ENCODE assay signal across 8 mouse cellular contexts in the genomic region with DNA sequence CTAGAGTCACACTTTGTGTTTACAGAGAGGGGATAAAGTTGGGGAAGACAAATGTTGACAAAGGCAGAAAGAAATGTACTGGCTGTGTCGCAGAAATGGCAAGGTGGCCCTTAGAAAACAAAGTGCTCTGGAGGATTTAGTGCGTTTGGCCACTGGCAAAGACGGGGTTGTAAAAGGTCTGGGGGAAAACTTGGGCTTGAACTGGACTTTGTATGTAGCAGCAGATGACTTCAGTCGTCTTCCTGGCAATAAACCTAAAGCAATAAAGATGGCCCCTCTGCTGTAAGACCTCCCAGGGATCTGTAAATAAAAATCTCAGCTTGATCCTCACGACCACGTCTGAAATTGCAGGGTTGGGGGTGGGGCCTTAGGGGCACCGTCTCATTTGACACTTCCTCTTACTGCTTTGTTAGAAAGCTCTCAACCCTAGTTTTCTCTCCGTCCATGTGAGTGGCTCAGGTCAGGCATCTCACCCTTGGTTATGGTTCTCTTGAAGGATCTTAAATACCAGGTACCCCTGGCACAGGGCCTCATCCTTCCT. TPM values are rescaled to one million over a fixed set of nuclear protein-coding genes. Genes with fewer than 3 reads are reported as not detected.
DNase-seq lines count a peak whose midpoint lies in the region; ATAC-seq and TF ChIP-seq lines count a peak whose summit lies in the region.

No protein-coding gene starts in this region.

- H3K9me3 ChIP-seq in liver, embryonic 11.5 days (ENCODE audit: control insufficient read depth, low read length): no peaks in the 10 kb centered on the region
- no peaks in the 10 kb centered on the region for H3K9me3 ChIP-seq in forebrain, embryonic 14.5 days (replicated peaks; ENCODE audit: control insufficient read depth, low read length)
- no peaks in the 10 kb centered on the region for H3K9me3 ChIP-seq in limb, embryonic 13.5 days
- no peaks in the 10 kb centered on the region for H3K9me3 ChIP-seq in stomach, embryonic 14.5 days (ENCODE audit: control insufficient read depth, low read depth, low read length)

- H3K27ac ChIP-seq in liver, embryonic 11.5 days (ENCODE audit: low read depth, low read length): no peak overlapping the region
- H3K27ac ChIP-seq in forebrain, embryonic 14.5 days (ENCODE audit: low read depth, low read length): peak overlapping the region; percentile 71
- peak overlapping the region; percentile 80; the same call in 1 of the 2 replicates for H3K27ac ChIP-seq in limb, embryonic 13.5 days
- H3K27ac ChIP-seq in stomach, embryonic 14.5 days (ENCODE audit: low read length): peak overlapping the region; percentile 1; the same call in 1 of the 2 replicates
- no peak overlapping the region for H3K27ac ChIP-seq in gastrocnemius, adult 2 months

- ATAC-seq in liver, embryonic 11.5 days (replicated peaks; ENCODE audit: low FRiP score): no peak
- ATAC-seq in forebrain, embryonic 14.5 days: no peak
- no peak for ATAC-seq in limb, embryonic 13.5 days (ENCODE audit: low FRiP score, low read depth)
- ATAC-seq in stomach, embryonic 14.5 days (ENCODE audit: insufficient number of reproducible peaks, insufficient read depth, low FRiP score, low read depth): no peak

- no peak for TF ChIP-seq CTCF in gastrocnemius, adult 2 months (IDR thresholded peaks at IDR 0.05)

- 32% methylated on average over 8 of the region's 8 CpGs for WGBS in liver, embryonic 11.5 days
- 45% methylated on average over 8 of the region's 8 CpGs for WGBS in forebrain, embryonic 14.5 days
- WGBS in limb, embryonic 13.5 days: 16% methylated on average over 8 of the region's 8 CpGs
- WGBS in stomach, embryonic 14.5 days: 27% methylated on average over 8 of the region's 8 CpGs

- no peak overlapping the region for H3K4me3 ChIP-seq in liver, embryonic 11.5 days (ENCODE audit: low read depth, low read length)
- H3K4me3 ChIP-seq in forebrain, embryonic 14.5 days (ENCODE audit: low read depth, low read length): no peak overlapping the region
- H3K4me3 ChIP-seq in limb, embryonic 13.5 days: no peak overlapping the region
- no peak overlapping the region for H3K4me3 ChIP-seq in stomach, embryonic 14.5 days (ENCODE audit: low read depth, low read length)
- H3K4me3 ChIP-seq in gastrocnemius, adult 2 months: no peak overlapping the region; the same call in 1 of the 2 replicates

- no peaks in the 10 kb centered on the region for H3K36me3 ChIP-seq in liver, embryonic 11.5 days (ENCODE audit: control insufficient read depth, insufficient read depth, low read length)
- no peaks in the 10 kb centered on the region for H3K36me3 ChIP-seq in forebrain, embryonic 14.5 days (ENCODE audit: control insufficient read depth, insufficient read depth, low read length)
- H3K36me3 ChIP-seq in limb, embryonic 13.5 days: no peaks in the 10 kb centered on the region
- no peaks in the 10 kb centered on the region for H3K36me3 ChIP-seq in stomach, embryonic 14.5 days (ENCODE audit: control insufficient read depth, insufficient read depth, low read length)

- intact Hi-C loops in gastrocnemius, adult 2 months (cut with DNase I): no loop called here

- H3K27me3 ChIP-seq in liver, embryonic 11.5 days (replicated peaks; ENCODE audit: control insufficient read depth, insufficient read depth, low read length): peaks cover 35% of the 10 kb centered on the region
- no peaks in the 10 kb centered on the region for H3K27me3 ChIP-seq in forebrain, embryonic 14.5 days (replicated peaks; ENCODE audit: control insufficient read depth, insufficient read depth, low read length)
- peaks cover 18% of the 10 kb centered on the region for H3K27me3 ChIP-seq in limb, embryonic 13.5 days
- no peaks in the 10 kb centered on the region for H3K27me3 ChIP-seq in stomach, embryonic 14.5 days (ENCODE audit: control insufficient read depth, insufficient read depth, low read length)

- no peak for DNase-seq in liver, embryonic 11.5 days (ENCODE audit: low spot score)
- no peak for DNase-seq in liver
- DNase-seq in forebrain, embryonic 14.5 days (ENCODE audit: low spot score): no peak
- no peak for DNase-seq in urinary bladder, postnatal 10 days (ENCODE audit: low spot score)
- no peak for DNase-seq in gastrocnemius, adult 2 months
- DNase-seq in left cerebral cortex, adult 9 months (ENCODE audit: low spot score in 2 of 2): no peak

- peak overlapping the region; percentile 79 for H3K4me2 ChIP-seq in liver, embryonic 11.5 days
- peak overlapping the region; percentile 56; the same call in 1 of the 2 replicates for H3K4me2 ChIP-seq in forebrain, embryonic 14.5 days (ENCODE audit: low read length)
- peak overlapping the region; percentile 67 for H3K4me2 ChIP-seq in limb, embryonic 13.5 days (replicated peaks)
- peak overlapping the region; percentile 41 for H3K4me2 ChIP-seq in stomach, embryonic 14.5 days (replicated peaks; ENCODE audit: low read depth, low read length)

- H3K4me1 ChIP-seq in liver, embryonic 11.5 days (replicated peaks; ENCODE audit: control insufficient read depth, insufficient read depth, low read length): peaks cover 28% of the 10 kb centered on the region
- peaks cover 12% of the 10 kb centered on the region for H3K4me1 ChIP-seq in forebrain, embryonic 14.5 days (ENCODE audit: control insufficient read depth, insufficient read depth, low read length)
- peaks cover 22% of the 10 kb centered on the region for H3K4me1 ChIP-seq in limb, embryonic 13.5 days
- H3K4me1 ChIP-seq in stomach, embryonic 14.5 days (ENCODE audit: control insufficient read depth, insufficient read depth, low read length): peaks cover 20% of the 10 kb centered on the region

- H3K9ac ChIP-seq in liver, embryonic 11.5 days (ENCODE audit: low read depth, low read length): no peak overlapping the region; the same call in 1 of the 2 replicates
- peak overlapping the region; percentile 67; the same call in 1 of the 2 replicates for H3K9ac ChIP-seq in forebrain, embryonic 14.5 days (ENCODE audit: low read length)
- H3K9ac ChIP-seq in limb, embryonic 13.5 days: peak overlapping the region; percentile 77; the same call in 1 of the 2 replicates
- no peak overlapping the region for H3K9ac ChIP-seq in stomach, embryonic 14.5 days (replicated peaks; ENCODE audit: low read depth, low read length)

RNA-seq across cellular contexts. Expression of a gene that starts 6.7 kb away (rescaled TPM):
- 0.42 and 0.52 TPM in 2 replicates for polyA plus RNA-seq in liver, embryonic 11.5 days (2014; fragmentation: Nextera tagmentation; extraction: Ambion mirVana)
- 3.3 and 3.9 TPM in 2 replicates for polyA plus RNA-seq in forebrain, embryonic 14.5 days (2014; fragmentation: Nextera tagmentation; extraction: Ambion mirVana)
- polyA plus RNA-seq in limb, embryonic 13.5 days (2015; fragmentation: Nextera tagmentation; extraction: Ambion mirVana): 2.4 and 2.8 TPM in 2 replicates
- polyA plus RNA-seq in stomach, embryonic 14.5 days (2014; fragmentation: Nextera tagmentation; extraction: Ambion mirVana): 1.7 TPM in 2 replicates
- total RNA-seq in gastrocnemius, adult 2 months (2021): not detected

RNA-seq across cellular contexts. Expression of a gene that starts 7.5 kb away (rescaled TPM):
- polyA plus RNA-seq in liver, embryonic 11.5 days (2014; fragmentation: Nextera tagmentation; extraction: Ambion mirVana): 4.3 and 5.4 TPM in 2 replicates
- polyA plus RNA-seq in forebrain, embryonic 14.5 days (2014; fragmentation: Nextera tagmentation; extraction: Ambion mirVana): 126 and 146 TPM in 2 replicates
- polyA plus RNA-seq in limb, embryonic 13.5 days (2015; fragmentation: Nextera tagmentation; extraction: Ambion mirVana): 24.6 and 24.9 TPM in 2 replicates
- polyA plus RNA-seq in stomach, embryonic 14.5 days (2014; fragmentation: Nextera tagmentation; extraction: Ambion mirVana): 15.3 and 16.3 TPM in 2 replicates
- not detected for total RNA-seq in gastrocnemius, adult 2 months (2021)

RNA-seq across cellular contexts. Expression of a gene that starts 9.0 kb away (rescaled TPM):
- polyA plus RNA-seq in liver, embryonic 11.5 days (2014; fragmentation: Nextera tagmentation; extraction: Ambion mirVana): 114 and 123 TPM in 2 replicates
- 188 and 243 TPM in 2 replicates for polyA plus RNA-seq in forebrain, embryonic 14.5 days (2014; fragmentation: Nextera tagmentation; extraction: Ambion mirVana)
- 153 and 162 TPM in 2 replicates for polyA plus RNA-seq in limb, embryonic 13.5 days (2015; fragmentation: Nextera tagmentation; extraction: Ambion mirVana)
- 141 and 147 TPM in 2 replicates for polyA plus RNA-seq in stomach, embryonic 14.5 days (2014; fragmentation: Nextera tagmentation; extraction: Ambion mirVana)
- 10 to 100 TPM; 37.7 to 46.4 TPM for total RNA-seq in gastrocnemius, adult 2 months (2021)

RNA-seq across cellular contexts. Expression of a gene that starts 9.2 kb away (rescaled TPM):
- 14.9 and 17.1 TPM in 2 replicates for polyA plus RNA-seq in liver, embryonic 11.5 days (2014; fragmentation: Nextera tagmentation; extraction: Ambion mirVana)
- 13.9 and 18.9 TPM in 2 replicates for polyA plus RNA-seq in forebrain, embryonic 14.5 days (2014; fragmentation: Nextera tagmentation; extraction: Ambion mirVana)
- polyA plus RNA-seq in limb, embryonic 13.5 days (2015; fragmentation: Nextera tagmentation; extraction: Ambion mirVana): 25.3 and 26.4 TPM in 2 replicates
- polyA plus RNA-seq in stomach, embryonic 14.5 days (2014; fragmentation: Nextera tagmentation; extraction: Ambion mirVana): 13.9 and 16.4 TPM in 2 replicates
- 1 to 10 TPM; 1.4 to 2.0 TPM for total RNA-seq in gastrocnemius, adult 2 months (2021)

RNA-seq across cellular contexts. Expression of a gene that starts 36.4 kb away (rescaled TPM):
- polyA plus RNA-seq in liver, embryonic 11.5 days (2014; fragmentation: Nextera tagmentation; extraction: Ambion mirVana): 13.8 and 17.1 TPM in 2 replicates
- polyA plus RNA-seq in forebrain, embryonic 14.5 days (2014; fragmentation: Nextera tagmentation; extraction: Ambion mirVana): 70.3 and 77.3 TPM in 2 replicates
- 117 and 119 TPM in 2 replicates for polyA plus RNA-seq in limb, embryonic 13.5 days (2015; fragmentation: Nextera tagmentation; extraction: Ambion mirVana)
- polyA plus RNA-seq in stomach, embryonic 14.5 days (2014; fragmentation: Nextera tagmentation; extraction: Ambion mirVana): 85.3 and 87.4 TPM in 2 replicates
- 1 to 10 TPM; 6.8 to 9.4 TPM for total RNA-seq in gastrocnemius, adult 2 months (2021)

Comparison
In these comparisons a context has a peak if more than half of its experiments do, and no peak if none do; other contexts are left out.
1. H3K27ac ChIP-seq: peak in forebrain, embryonic 14.5 days (single experiment), limb, embryonic 13.5 days (single experiment) and stomach, embryonic 14.5 days (single experiment); none in liver, embryonic 11.5 days (single experiment) and gastrocnemius, adult 2 months (single experiment).
2. H3K9ac ChIP-seq: peak in forebrain, embryonic 14.5 days (single experiment) and limb, embryonic 13.5 days (single experiment); none in liver, embryonic 11.5 days (single experiment) and stomach, embryonic 14.5 days (single experiment).
3. Peak in every context shown above with its lines, with median percentiles within 50 percentile points of each other: H3K4me2 ChIP-seq.